Mouse (Mus musculus): ENCODE measurements around the gene Zfp710. TPM values are rescaled to one million over a fixed set of nuclear protein-coding genes. Genes with fewer than 3 reads are reported as not detected.

Zfp710 gene
- polyA plus RNA-seq, 1 experiment from 2014 or later = 12.2 TPM

GRCm38 (mm10) chr7:80081586-80082554 lies 57.3 kb downstream of the Zfp710 start:
- peaks cover 27% of the 10 kb centered on the region for H3K4me1 ChIP-seq (ENCODE audit: control insufficient read depth, insufficient read depth, low read length)
- H3K27ac ChIP-seq (ENCODE audit: low read length) = no peak overlapping the region
- no peaks in the 10 kb centered on the region for H3K9me3 ChIP-seq (ENCODE audit: control insufficient read depth, low read length)
- no peak overlapping the region for H3K4me3 ChIP-seq (ENCODE audit: low read length)
- H3K4me2 ChIP-seq (ENCODE audit: low read depth, low read length) = no peak overlapping the region
- no peak for ATAC-seq
- WGBS = 91% methylated on average over 42 of the region's 42 CpGs
- H3K27me3 ChIP-seq (replicated peaks; ENCODE audit: control insufficient read depth, insufficient read depth, low read length) = no peaks in the 10 kb centered on the region
- H3K36me3 ChIP-seq (ENCODE audit: control insufficient read depth, insufficient read depth, low read length) = peaks cover 24% of the 10 kb centered on the region
- H3K9ac ChIP-seq (ENCODE audit: low read depth, low read length) = no peak overlapping the region

GRCm38 (mm10) chr7:80084484-80084931 lies 59.9 kb downstream of the Zfp710 start:
- Histone ChIP-seq H3K4me3 (ENCODE audit: low read length) (no peak overlapping the region), H3K27ac (ENCODE audit: low read length) (no peak overlapping the region), H3K4me2 (ENCODE audit: low read depth, low read length) (no peak overlapping the region), H3K9ac (ENCODE audit: low read depth, low read length) (no peak overlapping the region), H3K27me3 (replicated peaks; ENCODE audit: control insufficient read depth, insufficient read depth, low read length) (no peaks in the 10 kb centered on the region), H3K9me3 (ENCODE audit: control insufficient read depth, low read length) (no peaks in the 10 kb centered on the region), H3K4me1 (ENCODE audit: control insufficient read depth, insufficient read depth, low read length) (peaks cover 11% of the 10 kb centered on the region; the same call in 1 of the 2 replicates), H3K36me3 (ENCODE audit: control insufficient read depth, insufficient read depth, low read length) (peaks cover 32% of the 10 kb centered on the region)
- peak; percentile 36; the same call in 1 of the 2 replicates for ATAC-seq
- 53% methylated on average over 7 of the region's 7 CpGs for WGBS

GRCm38 (mm10) chr7:80085970-80086715 lies 61.5 kb downstream of the Zfp710 start:
- WGBS = 82% methylated on average over 33 of the region's 33 CpGs
- Histone ChIP-seq H3K9me3 (ENCODE audit: control insufficient read depth, low read length) (no peaks in the 10 kb centered on the region), H3K27me3 (replicated peaks; ENCODE audit: control insufficient read depth, insufficient read depth, low read length) (no peaks in the 10 kb centered on the region), H3K36me3 (ENCODE audit: control insufficient read depth, insufficient read depth, low read length) (peaks cover 32% of the 10 kb centered on the region), H3K4me3 (ENCODE audit: low read length) (no peak overlapping the region), H3K27ac (ENCODE audit: low read length) (no peak overlapping the region), H3K9ac (ENCODE audit: low read depth, low read length) (no peak overlapping the region), H3K4me2 (ENCODE audit: low read depth, low read length) (no peak overlapping the region), H3K4me1 (ENCODE audit: control insufficient read depth, insufficient read depth, low read length) (0 out of 2 replicates have a peak, but pooled peaks cover 9% of the 10 kb centered on the region)
- ATAC-seq = no peak

GRCm38 (mm10) chr7:80088191-80088590 lies 63.6 kb downstream of the Zfp710 start:
- ATAC-seq = peak; percentile 28

GRCm38 (mm10) chr7:80090191-80091003 lies 65.8 kb downstream of the Zfp710 start:
- no peak for ATAC-seq
- WGBS = 88% methylated on average over 18 of the region's 18 CpGs
- Histone ChIP-seq H3K9me3 (ENCODE audit: control insufficient read depth, low read length) (no peaks in the 10 kb centered on the region), H3K36me3 (ENCODE audit: control insufficient read depth, insufficient read depth, low read length) (peaks cover 23% of the 10 kb centered on the region), H3K27ac (ENCODE audit: low read length) (no peak overlapping the region), H3K4me1 (ENCODE audit: control insufficient read depth, insufficient read depth, low read length) (peaks cover 20% of the 10 kb centered on the region; the same call in 1 of the 2 replicates), H3K27me3 (replicated peaks; ENCODE audit: control insufficient read depth, insufficient read depth, low read length) (no peaks in the 10 kb centered on the region), H3K9ac (ENCODE audit: low read depth, low read length) (no peak overlapping the region), H3K4me2 (ENCODE audit: low read depth, low read length) (no peak overlapping the region), H3K4me3 (ENCODE audit: low read length) (no peak overlapping the region)

More at GRCm38 (mm10) chr7:80088191-80088590, 63.6 kb downstream of the Zfp710 start:
- H3K9ac ChIP-seq (ENCODE audit: low read depth, low read length) = no peak overlapping the region
- H3K4me1 ChIP-seq (ENCODE audit: control insufficient read depth, insufficient read depth, low read length) = peaks cover 22% of the 10 kb centered on the region; the same call in 1 of the 2 replicates
- no peak overlapping the region for H3K4me3 ChIP-seq (ENCODE audit: low read length)
- no peak overlapping the region for H3K27ac ChIP-seq (ENCODE audit: low read length)
- H3K36me3 ChIP-seq (ENCODE audit: control insufficient read depth, insufficient read depth, low read length) = peaks cover 15% of the 10 kb centered on the region
- no peaks in the 10 kb centered on the region for H3K9me3 ChIP-seq (ENCODE audit: control insufficient read depth, low read length)
- no peaks in the 10 kb centered on the region for H3K27me3 ChIP-seq (replicated peaks; ENCODE audit: control insufficient read depth, insufficient read depth, low read length)
- 52% methylated on average over 9 of the region's 9 CpGs for WGBS
- no peak overlapping the region for H3K4me2 ChIP-seq (ENCODE audit: low read depth, low read length)

- Histone ChIP-seq H3K4me2 (ENCODE audit: low read depth, low read length) (no peak overlapping the region), H3K36me3 (ENCODE audit: control insufficient read depth, insufficient read depth, low read length) (peaks cover 26% of the 10 kb centered on the region), H3K27ac (ENCODE audit: low read length) (no peak overlapping the region), H3K4me1 (ENCODE audit: control insufficient read depth, insufficient read depth, low read length) (peaks cover 20% of the 10 kb centered on the region; the same call in 1 of the 2 replicates), H3K4me3 (ENCODE audit: low read length) (no peak overlapping the region), H3K9me3 (ENCODE audit: control insufficient read depth, low read length) (no peaks in the 10 kb centered on the region), H3K9ac (ENCODE audit: low read depth, low read length) (no peak overlapping the region), H3K27me3 (replicated peaks; ENCODE audit: control insufficient read depth, insufficient read depth, low read length) (no peaks in the 10 kb centered on the region)
- 60% methylated on average over 13 of the region's 13 CpGs for WGBS
- no peak for ATAC-seq
Measured at GRCm38 (mm10) chr7:80091004-80091865, 66.6 kb downstream of the Zfp710 start.

GRCm38 (mm10) chr7:80091866-80092210 lies 67.2 kb downstream of the Zfp710 start:
- WGBS = 80% methylated on average over 4 of the region's 4 CpGs
- H3K4me3 ChIP-seq (ENCODE audit: low read length) = no peak overlapping the region
- H3K4me2 ChIP-seq (ENCODE audit: low read depth, low read length) = no peak overlapping the region
- no peak overlapping the region for H3K27ac ChIP-seq (ENCODE audit: low read length)
- H3K4me1 ChIP-seq (ENCODE audit: control insufficient read depth, insufficient read depth, low read length) = peaks cover 20% of the 10 kb centered on the region; the same call in 1 of the 2 replicates
- no peaks in the 10 kb centered on the region for H3K9me3 ChIP-seq (ENCODE audit: control insufficient read depth, low read length)
- no peaks in the 10 kb centered on the region for H3K27me3 ChIP-seq (replicated peaks; ENCODE audit: control insufficient read depth, insufficient read depth, low read length)
- H3K9ac ChIP-seq (ENCODE audit: low read depth, low read length) = no peak overlapping the region
- peaks cover 25% of the 10 kb centered on the region for H3K36me3 ChIP-seq (ENCODE audit: control insufficient read depth, insufficient read depth, low read length)
- no peak for ATAC-seq

GRCm38 (mm10) chr7:80092351-80093046 lies 67.9 kb downstream of the Zfp710 start:
- WGBS = 58% methylated on average over 9 of the region's 9 CpGs
- Histone ChIP-seq H3K4me1 (ENCODE audit: control insufficient read depth, insufficient read depth, low read length) (peaks cover 20% of the 10 kb centered on the region; the same call in 1 of the 2 replicates), H3K9me3 (ENCODE audit: control insufficient read depth, low read length) (no peaks in the 10 kb centered on the region), H3K9ac (ENCODE audit: low read depth, low read length) (no peak overlapping the region), H3K36me3 (ENCODE audit: control insufficient read depth, insufficient read depth, low read length) (peaks cover 25% of the 10 kb centered on the region), H3K4me2 (ENCODE audit: low read depth, low read length) (no peak overlapping the region), H3K27me3 (replicated peaks; ENCODE audit: control insufficient read depth, insufficient read depth, low read length) (no peaks in the 10 kb centered on the region), H3K27ac (ENCODE audit: low read length) (0 out of 2 replicates have a peak overlapping the region, but pooled peaks have one; percentile 4), H3K4me3 (ENCODE audit: low read length) (no peak overlapping the region)
- ATAC-seq = peak; percentile 41
